Mouse (Mus musculus) fibroblast of lung, adult 2 months (primary cell): ENCODE data around the gene Gpn3.
"Not testable (repeated sequence)": the region's sequence is repeated elsewhere in the genome, so short reads cannot be mapped to it uniquely, and the experiment has no call there.

Source experiments
- DNase-seq: peaks from one replicate; pipeline ENCODE4 v3.0.0-alpha.2; 2011; ENCODE audit warnings: low read depth

Gpn3 gene

DNA sequence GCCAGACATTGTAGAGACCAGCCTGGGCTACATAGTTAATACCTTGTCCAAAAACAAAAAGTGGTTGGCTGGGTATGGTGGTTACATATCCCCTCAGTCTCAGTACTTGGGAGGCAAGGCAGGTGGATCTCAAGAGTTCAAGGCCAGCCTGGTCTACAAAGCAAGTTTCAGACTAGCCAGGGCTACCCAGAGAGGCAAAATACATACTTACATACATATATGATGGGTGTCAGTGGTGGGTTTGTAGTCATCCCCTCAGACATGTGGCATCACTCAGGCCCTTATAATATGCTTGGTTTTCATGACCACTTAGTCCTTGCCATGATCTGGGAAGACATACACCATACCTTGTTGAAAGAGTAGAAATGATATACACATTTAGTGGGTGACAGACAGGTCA is 19.0 kb downstream of the Gpn3 start:
- DNase-seq, result no peak

DNA sequence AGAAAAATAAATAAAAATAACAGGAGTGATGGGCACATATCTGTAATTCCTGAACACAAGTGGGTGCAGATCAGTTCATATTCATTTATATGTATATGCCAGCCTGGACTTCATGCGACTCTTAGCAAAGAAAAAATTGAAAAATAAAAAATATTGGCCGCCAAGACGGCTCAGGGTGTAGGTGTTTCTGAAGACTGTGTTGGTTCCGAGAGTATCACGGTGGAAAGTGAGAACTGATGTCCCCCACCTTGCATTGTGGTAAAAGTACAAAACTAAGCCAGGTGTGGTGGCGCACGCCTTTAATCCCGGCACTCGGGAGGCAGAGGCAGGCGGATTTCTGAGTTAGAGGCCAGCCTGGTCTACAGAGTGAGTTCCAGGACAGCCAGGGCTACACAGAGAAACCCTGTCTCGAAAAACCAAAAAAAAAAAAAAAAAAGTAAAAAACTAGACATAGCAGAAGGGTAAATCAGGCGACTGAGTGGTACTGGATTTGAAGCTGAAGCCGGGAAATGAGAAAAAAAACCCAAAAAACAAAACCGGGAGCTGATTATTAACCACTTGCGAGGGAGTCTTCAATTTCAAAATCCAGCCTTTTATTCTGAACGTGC is 19.6 kb downstream of the Gpn3 start:
- DNase-seq, result no peak

DNA sequence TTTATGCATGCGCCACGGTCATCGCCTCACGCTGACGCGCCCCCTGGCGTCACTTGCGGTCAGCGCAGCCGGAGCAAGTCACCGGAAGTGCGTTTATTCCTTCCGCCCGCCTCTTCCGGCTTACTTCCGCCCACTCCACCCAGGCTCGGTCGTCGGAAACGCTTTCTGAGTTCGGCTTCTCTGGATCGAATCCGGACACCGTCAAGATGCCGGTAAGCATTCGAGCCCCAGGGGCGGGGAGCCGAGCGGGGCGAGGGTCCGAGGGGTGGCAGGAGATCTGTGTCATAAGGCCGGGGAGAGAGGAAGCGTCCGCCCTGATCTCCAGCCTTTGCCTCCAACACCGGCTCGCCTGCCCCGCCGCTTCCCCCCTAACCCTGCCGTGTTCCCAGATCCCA is 20.1 kb downstream of the Gpn3 start, which contains the start of gene Arpc3:
Gene Arpc3 (plus strand): TSS at position 93 of the 395 bp plus-strand sequence.
- DNase-seq, result peak; percentile 77

DNA sequence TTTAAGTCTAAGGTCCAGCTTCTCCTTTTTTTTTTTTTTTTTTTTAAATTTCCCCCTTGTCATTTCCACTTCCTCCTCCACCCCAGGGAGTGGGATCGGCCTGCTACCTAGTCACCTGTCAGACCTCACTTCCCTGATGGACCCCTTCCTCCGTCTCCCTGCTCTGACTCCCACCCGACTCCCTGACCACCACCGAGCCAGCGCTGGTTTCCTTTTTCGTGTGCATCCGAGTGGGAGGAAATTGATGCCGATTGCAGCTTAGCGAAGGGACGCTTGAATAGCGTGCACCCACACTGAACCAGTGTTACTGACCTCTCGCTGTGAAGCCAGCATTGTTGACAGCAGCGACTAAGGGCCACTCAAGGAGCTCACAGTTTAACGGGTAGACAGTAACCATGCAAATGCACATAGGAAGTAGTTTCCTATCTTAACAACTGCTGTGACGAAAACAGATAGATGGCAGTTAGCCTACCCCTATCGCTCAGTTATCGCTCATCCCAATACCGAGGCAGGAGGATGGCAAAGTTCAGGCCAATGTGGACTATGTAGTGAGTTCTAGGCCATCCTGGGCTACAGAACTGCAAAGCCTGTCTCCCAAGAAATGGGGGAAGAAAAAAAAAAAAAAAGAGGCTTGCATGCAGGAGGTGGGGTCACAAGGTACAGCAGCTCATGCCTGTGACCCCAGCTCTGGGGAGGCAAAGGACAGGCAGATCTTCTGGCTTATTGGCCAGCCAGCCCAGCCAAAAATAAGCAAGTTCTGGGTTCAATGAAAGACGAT is 20.7 kb downstream of the Gpn3 start:
- no peak for DNase-seq

DNA sequence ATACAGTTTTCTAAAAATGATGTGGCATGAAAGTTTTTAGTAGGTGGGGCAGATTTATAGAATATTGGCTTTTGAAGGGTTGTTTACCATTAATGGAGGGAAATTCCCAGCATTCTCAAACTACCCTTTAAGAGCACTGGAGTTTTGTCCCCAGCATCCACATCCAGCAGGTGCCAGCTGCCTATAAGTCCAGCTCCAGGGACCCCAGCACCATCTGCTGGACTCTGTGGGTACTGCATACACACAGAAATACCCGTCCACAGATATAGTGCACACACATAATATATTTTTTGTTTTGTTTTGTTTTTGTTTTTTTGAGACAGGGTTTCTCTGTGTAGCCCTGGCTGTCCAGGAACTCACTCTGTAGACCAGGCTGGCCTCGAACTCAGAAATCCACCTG is 22.2 kb downstream of the Gpn3 start:
- peak; percentile 34 for DNase-seq

DNA sequence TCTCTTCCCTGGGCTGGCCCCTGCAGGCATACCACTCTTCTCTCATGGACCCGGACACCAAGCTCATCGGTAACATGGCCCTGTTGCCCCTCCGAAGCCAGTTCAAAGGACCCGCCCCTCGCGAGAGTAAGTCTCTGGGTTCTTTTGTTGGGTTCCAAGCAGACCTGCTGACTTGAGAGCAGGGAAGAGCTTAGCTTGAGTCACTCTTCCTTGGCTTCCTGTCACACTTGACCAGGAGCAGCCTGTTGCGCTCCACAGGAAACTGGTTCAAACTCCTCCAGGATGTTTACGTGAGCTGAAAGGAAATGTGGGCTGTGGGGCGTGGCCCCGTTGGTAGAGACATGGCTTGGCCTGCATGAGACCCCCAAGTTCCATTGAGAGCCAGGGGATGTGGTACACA is 25.1 kb downstream of the Gpn3 start:
- no peak for DNase-seq

DNA sequence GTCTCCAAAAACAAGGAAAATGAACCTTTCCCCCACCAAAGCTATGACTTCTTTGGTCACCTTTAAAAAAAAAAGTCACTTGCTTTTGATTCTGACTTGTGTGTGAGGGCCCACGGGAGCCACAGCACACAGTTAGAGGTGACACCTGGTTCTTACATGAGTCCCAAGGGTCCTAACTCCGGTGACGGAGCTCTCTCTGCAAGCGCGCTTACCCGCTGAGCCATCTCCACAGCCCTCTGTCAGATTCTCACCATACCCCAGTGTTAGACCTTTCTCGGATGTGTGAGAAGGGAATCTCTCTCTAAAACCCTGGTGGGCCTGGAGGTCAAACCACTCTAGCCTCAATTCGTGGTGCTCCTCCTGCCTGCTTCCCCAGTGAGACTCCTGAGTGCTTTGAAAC is 25.8 kb downstream of the Gpn3 start:
- DNase-seq, result no peak

DNA sequence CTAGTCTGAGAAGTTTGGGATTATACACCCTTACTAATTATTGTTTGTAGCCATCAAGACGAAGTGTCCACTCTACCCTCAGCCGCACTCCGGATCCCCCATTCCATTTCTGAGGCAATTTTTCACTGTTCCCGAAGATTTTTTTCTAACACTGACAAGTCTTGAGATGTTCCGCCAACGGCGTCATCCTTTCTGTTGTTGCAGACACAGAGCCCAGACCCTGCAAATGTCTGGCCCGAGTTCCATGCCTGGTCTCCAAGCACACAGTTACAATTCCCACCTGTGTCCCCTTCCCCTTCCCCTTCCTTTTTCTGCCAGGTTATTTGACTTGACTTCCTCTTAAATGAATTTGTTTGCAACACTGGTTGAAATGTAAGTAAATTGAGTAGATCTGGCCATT is 28.2 kb downstream of the Gpn3 start:
- DNase-seq, result no peak

DNA sequence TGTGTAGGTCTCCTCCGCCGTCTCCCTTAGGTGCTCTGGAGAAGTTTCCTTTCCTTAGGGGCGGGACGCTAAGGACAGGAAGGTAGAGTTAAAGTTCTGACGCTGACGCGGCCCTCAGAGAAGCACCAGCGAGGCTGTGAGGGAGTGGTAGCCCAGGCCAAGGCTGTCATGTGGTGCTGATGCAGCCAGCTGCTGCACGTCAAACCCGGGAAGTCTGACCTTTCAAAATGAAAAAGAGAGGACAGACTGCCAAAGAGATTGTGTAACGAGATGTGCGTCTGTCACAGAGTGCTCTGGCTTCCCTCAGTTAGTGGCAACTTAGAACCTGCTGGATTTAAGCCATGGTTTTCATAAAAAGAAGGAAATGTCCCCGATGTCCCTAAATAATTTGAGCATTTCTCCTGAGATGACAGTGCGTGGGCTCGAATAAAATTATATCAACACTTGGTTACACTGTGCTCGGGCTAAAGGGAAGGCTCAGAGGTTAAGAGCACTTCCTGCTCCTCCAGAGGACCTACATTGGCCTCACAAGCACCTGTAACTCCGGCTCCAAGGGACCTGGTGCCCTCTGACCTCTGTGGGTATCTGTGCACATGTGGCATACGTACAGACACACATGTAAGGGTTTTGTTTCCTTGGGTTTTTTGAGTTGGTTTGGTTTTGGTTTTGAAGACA is 29.1 kb downstream of the Gpn3 start:
- DNase-seq, result no peak

DNA sequence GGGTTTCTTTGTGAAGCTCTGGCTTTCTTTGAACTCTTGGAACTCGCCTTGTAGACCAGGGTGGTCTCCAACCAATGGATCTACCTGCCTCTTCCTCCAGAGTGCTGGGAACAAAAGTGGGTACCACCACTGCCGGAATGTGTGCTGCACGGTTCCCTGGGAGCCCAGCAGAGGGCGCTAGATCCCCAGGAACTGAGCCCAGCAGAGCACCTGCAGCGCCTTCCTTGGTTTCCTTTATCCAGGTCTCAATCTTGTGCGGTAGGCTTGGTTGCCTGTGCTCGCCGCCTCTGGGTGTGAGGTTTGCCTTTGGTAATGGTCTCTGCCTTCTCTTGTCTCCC is 29.6 kb downstream of the Gpn3 start:
- DNase-seq, result no peak

DNA sequence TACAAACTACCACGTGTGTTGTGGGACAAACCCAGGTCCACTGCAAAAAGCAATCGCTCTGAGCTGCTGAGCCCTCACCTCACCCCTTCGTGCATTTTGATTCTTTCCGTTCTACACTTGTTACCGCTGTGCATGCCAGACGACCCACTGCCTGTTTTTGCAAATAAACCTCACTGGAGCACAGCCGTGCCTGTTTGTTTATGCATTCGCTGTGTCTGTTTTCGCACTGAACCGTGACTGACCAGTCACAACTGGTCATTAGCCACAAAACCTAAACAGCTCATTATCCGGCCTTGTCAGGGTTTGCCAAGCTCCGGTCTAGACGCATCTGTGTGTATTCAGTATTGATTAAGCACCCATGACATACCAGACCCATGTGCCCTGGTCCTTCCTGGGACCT is 30.5 kb downstream of the Gpn3 start:
- no peak for DNase-seq

DNA sequence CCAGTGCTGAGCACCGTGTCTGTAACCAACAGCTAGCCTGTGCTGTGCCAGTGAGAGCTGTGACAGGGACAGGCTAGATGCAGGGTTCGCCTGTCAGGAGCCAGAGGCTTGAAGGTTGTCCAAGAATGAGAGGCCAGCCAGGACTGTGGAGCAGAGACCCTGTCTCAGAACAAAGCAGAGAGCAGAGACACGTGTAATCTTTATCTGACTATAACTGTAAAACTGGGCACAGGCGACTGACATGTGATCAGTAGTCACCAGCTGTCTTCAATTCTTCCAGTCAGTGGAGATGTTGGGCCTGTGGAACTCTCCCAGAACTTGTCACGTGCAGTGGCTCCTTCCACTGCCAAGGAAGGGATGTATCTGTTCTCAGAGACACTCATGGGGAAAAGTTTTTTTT is 31.1 kb downstream of the Gpn3 start:
- DNase-seq, result no peak

DNA sequence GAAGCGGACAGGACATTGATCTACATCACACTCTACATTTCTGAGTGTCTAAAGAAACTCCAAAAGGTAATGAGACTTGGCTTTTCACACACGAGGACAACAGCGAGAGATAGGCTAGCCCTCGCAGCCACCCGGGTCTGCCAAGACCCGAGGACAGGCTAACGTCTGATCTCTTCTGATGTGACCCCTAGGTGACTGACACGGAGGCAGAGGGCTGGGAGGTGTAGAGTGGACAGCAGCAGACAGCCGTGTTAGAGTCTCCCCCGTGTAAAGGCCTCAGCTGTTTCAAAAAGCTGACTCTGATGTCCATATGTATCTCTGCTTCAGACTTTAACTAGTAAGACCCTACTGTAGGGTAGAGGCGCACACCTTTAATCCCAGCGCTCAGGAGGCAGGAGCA is 31.7 kb downstream of the Gpn3 start:
- DNase-seq, result no peak

DNA sequence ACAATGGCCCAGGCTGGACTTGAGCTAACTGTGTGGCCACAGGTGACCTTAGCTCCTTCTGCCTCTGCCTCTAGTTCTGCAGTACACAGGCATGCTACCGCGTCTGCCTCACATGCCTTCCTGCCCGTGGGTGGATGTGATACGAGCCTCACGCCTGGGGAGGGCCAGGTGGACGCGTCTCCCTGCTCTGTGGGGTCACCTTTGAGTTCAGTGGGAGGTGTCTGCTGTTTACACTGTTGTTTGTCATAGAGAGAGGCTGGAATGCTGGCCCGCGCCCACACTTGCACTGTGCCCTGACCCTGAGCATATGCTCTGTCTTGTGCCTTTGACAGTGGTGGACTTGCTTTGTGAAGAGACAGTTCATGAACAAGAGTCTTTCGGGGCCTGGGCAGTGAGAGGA is 33.9 kb downstream of the Gpn3 start:
- DNase-seq, result no peak

DNA sequence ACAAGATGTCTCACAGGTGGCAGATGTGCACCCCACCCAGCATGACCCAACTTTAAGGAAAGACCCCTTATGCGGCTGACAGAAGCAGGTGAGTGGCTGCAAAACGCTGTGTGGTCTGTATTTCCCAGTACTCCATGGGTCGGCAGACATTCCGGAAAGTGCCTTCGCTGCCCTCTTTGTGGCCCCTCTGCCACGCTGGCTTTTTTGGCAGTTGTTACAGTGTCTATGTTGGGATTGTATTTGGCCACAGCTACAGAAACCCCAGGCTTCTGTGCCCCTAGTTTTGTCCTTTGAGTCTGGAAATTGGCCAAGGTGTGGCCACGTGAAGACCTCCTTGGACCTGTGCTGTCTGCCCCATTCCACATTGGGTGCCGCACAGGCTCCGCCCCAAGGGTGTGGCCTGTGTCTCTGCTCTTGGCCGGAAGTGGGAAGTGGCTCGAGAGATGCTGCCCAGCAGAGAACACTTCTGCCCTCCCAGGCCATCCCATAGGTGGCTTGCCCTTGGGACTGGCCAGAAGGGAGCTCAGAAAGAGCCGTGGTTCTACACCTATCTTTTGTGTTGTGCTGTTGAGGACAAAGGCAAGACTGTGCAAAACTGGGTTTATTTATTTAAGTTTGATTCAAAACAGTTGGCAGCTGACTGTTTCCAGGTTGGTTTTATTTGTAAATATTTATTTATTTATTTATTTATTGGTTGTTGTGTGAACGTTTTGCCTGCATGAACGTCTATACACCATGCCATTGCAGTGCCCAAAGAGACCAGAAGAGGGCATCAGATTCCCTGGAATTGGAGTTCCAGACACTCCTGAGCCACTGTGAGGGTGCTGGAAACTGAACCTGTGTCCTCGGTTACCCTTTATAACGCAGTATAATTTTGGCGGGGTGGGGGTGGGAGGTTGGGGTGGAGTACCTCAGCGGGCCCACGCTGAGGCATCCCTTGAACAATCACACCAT is 38.3 kb downstream of the Gpn3 start:
- DNase-seq, result no peak

DNA sequence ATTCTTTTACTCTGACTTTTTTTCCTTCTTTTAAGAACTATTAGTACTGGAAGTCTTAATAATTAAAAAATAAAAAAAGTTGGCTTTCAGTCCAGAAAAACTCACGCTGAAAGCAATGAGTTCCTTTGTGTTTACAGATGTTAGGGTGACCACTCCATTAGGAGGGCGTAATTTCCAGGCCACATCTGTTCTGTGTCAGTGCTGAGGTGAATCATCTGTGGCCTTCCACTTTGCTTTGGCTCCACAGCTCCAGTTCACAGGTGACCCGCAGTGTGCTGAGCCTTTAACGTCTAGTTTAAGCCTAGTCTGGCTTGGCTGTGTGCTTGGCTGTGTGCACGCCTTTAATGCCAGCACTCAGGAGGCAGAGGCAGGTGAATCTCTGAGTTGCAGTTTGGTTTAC is 40.2 kb downstream of the Gpn3 start:
- DNase-seq, result no peak

DNA sequence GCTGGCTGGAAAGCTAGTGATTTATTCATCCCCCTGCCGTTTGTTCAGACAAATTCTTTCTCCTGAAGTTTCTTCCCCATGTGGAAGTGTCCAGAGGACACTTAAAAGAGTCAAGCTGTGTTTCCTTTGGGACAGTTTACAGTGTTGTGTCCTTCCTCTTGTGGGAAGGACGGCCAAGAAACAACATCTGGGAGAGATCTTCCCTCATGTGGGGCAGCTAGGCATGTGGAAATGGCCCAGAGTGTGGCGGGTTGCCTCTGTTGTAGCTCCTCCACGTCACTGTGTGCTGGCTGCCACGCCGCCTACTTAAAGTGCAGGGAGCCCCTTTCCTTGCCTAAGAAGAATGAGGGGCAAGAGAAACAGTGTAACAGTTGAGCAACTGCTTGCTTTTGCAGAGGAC is 41.1 kb downstream of the Gpn3 start:
- no peak for DNase-seq

DNA sequence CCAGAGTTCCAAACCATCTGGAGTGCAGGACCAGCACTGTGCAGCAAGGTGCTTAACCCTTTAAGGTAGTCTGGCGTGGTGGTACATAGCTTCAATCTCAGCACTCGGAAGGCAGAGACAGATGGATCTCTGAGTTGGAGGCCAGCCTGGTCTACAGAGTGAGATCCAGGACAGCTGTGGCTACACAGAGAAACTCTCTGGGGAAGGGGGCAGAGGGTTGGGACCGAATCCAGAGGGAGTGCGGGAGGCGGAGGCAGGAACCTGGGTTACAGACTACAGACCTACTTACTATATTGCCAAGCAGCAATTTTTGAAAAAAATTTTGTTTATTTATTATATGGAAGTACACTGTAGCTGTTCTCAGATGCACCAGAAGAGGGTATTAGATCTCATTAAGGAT is 42.7 kb downstream of the Gpn3 start:
- DNase-seq, result no peak

DNA sequence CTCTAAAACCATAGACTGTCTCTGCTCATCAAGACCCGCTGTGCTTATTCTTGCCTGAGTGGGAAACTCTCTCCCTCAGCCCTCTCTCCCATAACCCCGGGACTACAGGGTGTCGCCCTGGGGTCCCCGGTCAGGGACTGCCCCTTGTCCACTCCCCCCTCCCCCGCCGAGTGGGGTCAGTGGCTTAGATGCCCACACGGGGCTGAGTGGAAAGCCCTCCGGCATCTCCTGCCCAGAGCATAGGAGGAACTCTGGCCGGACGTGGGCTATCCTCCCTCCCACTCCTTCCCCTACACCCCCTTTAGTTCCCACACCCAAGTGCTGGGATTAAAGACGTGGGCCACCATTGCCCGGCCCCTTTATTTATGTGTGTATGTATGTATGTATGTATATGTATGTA is 43.8 kb downstream of the Gpn3 start:
- DNase-seq, result no peak

DNA sequence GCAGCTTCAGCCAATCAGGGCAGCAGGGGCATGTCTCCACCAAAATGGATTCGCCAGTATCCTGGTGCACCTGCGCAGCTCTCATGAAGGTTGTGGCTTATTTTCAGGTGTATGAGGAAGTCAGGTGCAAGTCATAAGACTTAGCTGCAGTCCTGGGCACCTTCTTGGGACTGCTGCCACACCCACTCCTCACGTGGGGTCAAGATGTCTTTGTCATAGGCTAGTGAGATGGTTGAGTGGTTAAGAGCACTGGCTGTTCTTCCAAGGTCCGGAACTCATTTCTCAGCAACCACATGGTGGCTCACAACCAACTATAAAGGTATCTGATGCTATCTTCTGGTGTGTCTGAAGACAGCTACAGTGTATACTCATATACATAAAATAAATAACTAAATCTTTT is 49.0 kb downstream of the Gpn3 start:
- not testable (repeated sequence) for DNase-seq

DNA sequence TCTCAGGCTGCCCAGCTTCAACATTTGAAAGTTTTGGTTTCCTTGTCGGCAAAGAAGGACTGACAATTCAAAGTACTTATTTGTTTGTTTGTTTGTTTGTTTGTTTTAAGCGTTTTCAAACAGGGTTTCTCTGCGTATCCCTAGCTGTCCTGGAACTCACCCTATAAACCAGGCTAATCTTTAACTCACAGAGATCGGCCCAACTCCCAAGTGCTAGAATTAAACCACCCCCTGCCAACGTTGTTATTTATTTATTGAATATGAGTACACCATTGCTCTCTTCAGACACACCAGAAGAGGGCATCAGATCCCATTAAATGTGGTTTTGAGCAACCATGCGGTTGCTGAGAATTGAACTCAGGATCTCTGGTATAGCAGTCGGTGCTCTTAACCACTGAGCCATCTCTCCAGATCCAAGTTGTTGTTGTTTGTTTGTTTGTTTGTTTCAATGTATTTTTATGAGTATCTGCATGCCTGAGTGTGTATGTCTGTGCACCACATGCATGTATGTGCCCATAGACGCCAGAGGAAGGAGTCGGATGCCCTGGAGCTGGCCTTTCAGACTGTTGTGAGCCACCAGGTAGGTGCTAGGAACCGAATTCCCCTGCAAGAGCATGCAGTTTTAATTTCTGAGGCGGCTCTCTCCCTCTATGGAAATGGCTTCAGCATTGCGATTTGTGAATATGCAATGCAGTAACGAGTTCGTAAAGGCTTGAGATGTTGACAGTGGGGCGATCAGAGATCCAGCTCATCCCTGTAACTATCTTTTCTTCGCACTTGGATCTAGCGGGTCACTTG is 49.8 kb downstream of the Gpn3 start, which contains the start of gene Anapc7:
Gene Anapc7 (plus strand): TSS at position 423 of the 798 bp plus-strand sequence.
- DNase-seq, result no peak
